Mouse (Mus musculus) T-helper 17 cell (primary cell): ENCODE data around the gene Spata5.

ENCODE experiments used
- in situ Hi-C, 2 experiments: fragments of 300-600 bp; cut with MboI, MseI; formaldehyde crosslinking; loops; 1 replicate in 1 of 2; 2 replicates in 1 of 2; pipeline ENCODE4 v1.15.1; 2025; ENCODE audit warnings: high pct_unique_total_duplicates in 2 of 2

The Spata5 gene

GRCm38 (mm10) chr3:37569661-37570566, 150.2 kb downstream of the Spata5 start:
- in situ Hi-C loops = no loop called here

- in situ Hi-C loops = no loop called here
These were observed 151.9 kb downstream of the Spata5 start for GRCm38 (mm10) chr3:37571633-37572032.

- in situ Hi-C loops = no loop called here
These were observed 152.4 kb downstream of the Spata5 start for GRCm38 (mm10) chr3:37572066-37572465.

GRCm38 (mm10) chr3:37576840-37577239, 157.1 kb downstream of the Spata5 start:
- in situ Hi-C loops = no loop called here

- in situ Hi-C loops = no loop called here
These were observed 158.0 kb downstream of the Spata5 start for GRCm38 (mm10) chr3:37577706-37578105.

- in situ Hi-C loops = no loop called here
These were observed 164.9 kb downstream of the Spata5 start for GRCm38 (mm10) chr3:37584576-37584975.

- in situ Hi-C loops = no loop called here
These were observed 166.5 kb downstream of the Spata5 start for GRCm38 (mm10) chr3:37585967-37586730.

GRCm38 (mm10) chr3:37586731-37587578, 167.3 kb downstream of the Spata5 start:
- in situ Hi-C loops = no loop called here

GRCm38 (mm10) chr3:37595721-37596120, 176.0 kb downstream of the Spata5 start:
- in situ Hi-C loops = no loop called here

- in situ Hi-C loops = no loop called here
These were observed 176.8 kb downstream of the Spata5 start for GRCm38 (mm10) chr3:37596519-37596918.

GRCm38 (mm10) chr3:37597200-37597599, 177.5 kb downstream of the Spata5 start:
- in situ Hi-C loops = no loop called here

GRCm38 (mm10) chr3:37599641-37600040, 179.9 kb downstream of the Spata5 start:
- in situ Hi-C loops = loop anchor here (25.0 kb wide), 3 partner anchors 588 to 1263 kb away; no protein-coding TSS in a partner anchor

GRCm38 (mm10) chr3:37602356-37602755, 182.7 kb downstream of the Spata5 start:
- in situ Hi-C loops = loop anchor here (25.0 kb wide), 3 partner anchors 585 to 1260 kb away; no protein-coding TSS in a partner anchor

GRCm38 (mm10) chr3:37602890-37603289, 183.2 kb downstream of the Spata5 start:
- in situ Hi-C loops = loop anchor here (25.0 kb wide), 3 partner anchors 584 to 1259 kb away; no protein-coding TSS in a partner anchor

- in situ Hi-C loops = loop anchor here (25.0 kb wide), 3 partner anchors 584 to 1259 kb away; no protein-coding TSS in a partner anchor
These were observed 183.8 kb downstream of the Spata5 start for GRCm38 (mm10) chr3:37603541-37603940.

- in situ Hi-C loops = loop anchor here (25.0 kb wide), 3 partner anchors 582 to 1257 kb away; no protein-coding TSS in a partner anchor
These were observed 185.5 kb downstream of the Spata5 start for GRCm38 (mm10) chr3:37604976-37605875.

- in situ Hi-C loops = loop anchor here (25.0 kb wide), 3 partner anchors 581 to 1256 kb away; no protein-coding TSS in a partner anchor
These were observed 186.2 kb downstream of the Spata5 start for GRCm38 (mm10) chr3:37605876-37606238.

GRCm38 (mm10) chr3:37608926-37609325, 189.2 kb downstream of the Spata5 start:
- in situ Hi-C loops = loop anchor here (25.0 kb wide), 3 partner anchors 578 to 1253 kb away; no protein-coding TSS in a partner anchor

- in situ Hi-C loops = loop anchor here (10.0 to 25.0 kb wide), 4 partner anchors 577 to 1252 kb away; no protein-coding TSS in a partner anchor
These were observed 191.0 kb downstream of the Spata5 start for GRCm38 (mm10) chr3:37610670-37611069.

- in situ Hi-C loops = loop anchor here (10.0 to 25.0 kb wide), 4 partner anchors 574 to 1249 kb away; no protein-coding TSS in a partner anchor
These were observed 194.0 kb downstream of the Spata5 start for GRCm38 (mm10) chr3:37613722-37614121.
